Mouse (Mus musculus) cerebellum, adult 2 months (tissue): ENCODE results near the gene Srp54b.
"Not testable (repeated sequence)": the region's sequence is repeated elsewhere in the genome, so short reads cannot be mapped to it uniquely, and the experiment has no call there.

Experiments
- CTCF ChIP-seq: fragments of 200-500 bp; IDR thresholded peaks from 2 replicates; pipeline ENCODE4 v1.5.1; 2011; ENCODE audit warnings: low read depth, mild to moderate bottlenecking, control low read depth, low read length, moderate library complexity, borderline replicate concordance; ENCODE audit not compliant: insufficient read depth
- POLR2A ChIP-seq: fragments of 200-500 bp; IDR thresholded peaks from 2 replicates; pipeline ENCODE4 v1.6.1; 2011; ENCODE audit warnings: low read length, control low read depth, borderline replicate concordance; ENCODE audit not compliant: insufficient read depth

- TF ChIP-seq CTCF, POLR2A: not testable (repeated sequence)
These were observed 44.4 kb downstream of the Srp54b start, which contains the start of gene 1700047I17Rik2 for GRCm38 (mm10) chr12:55199306-55199705.
